Mouse (Mus musculus) lung, postnatal 0 days (tissue): ENCODE measurements around the gene Ccdc88b. TPM values are rescaled to one million over a fixed set of nuclear protein-coding genes. Genes with fewer than 3 reads are reported as not detected.

ENCODE experiments used
- ATAC-seq: fragments of 200-750 bp; cut with Nextera tagmentation; 2 replicates; pipeline ENCODE4 v1.8.0; 2017; ENCODE audit warnings: moderate library complexity
- DNase-seq: peaks from one replicate; pipeline ENCODE4 v3.0.0-alpha.2; 2016; ENCODE audit warnings: low spot score
- H3K27ac ChIP-seq: fragments of 300-500 bp; sonication (generic); 2 replicates; pipeline ENCODE4 v1.5.1; 2014; ENCODE audit warnings: antibody characterized with exemption, mild to moderate bottlenecking, low read length, mixed read lengths
- H3K27me3 ChIP-seq: fragments of 300-500 bp; sonication (generic); replicated peaks from 2 replicates; pipeline ENCODE4 v1.6.1; 2014; ENCODE audit warnings: low read length, mixed read lengths; ENCODE audit not compliant: insufficient read depth
- H3K36me3 ChIP-seq: fragments of 300-500 bp; sonication (generic); 2 replicates; pipeline ENCODE4 v1.6.1; 2014; ENCODE audit warnings: low read length, mixed read lengths; ENCODE audit not compliant: insufficient read depth
- H3K4me1 ChIP-seq: fragments of 300-500 bp; sonication (generic); 2 replicates; pipeline ENCODE4 v1.6.1; 2014; ENCODE audit warnings: antibody characterized with exemption, low read depth, low read length, mixed read lengths; ENCODE audit not compliant: insufficient read depth
- H3K4me2 ChIP-seq: fragments of 300-500 bp; sonication (generic); replicated peaks from 2 replicates; pipeline ENCODE4 v1.6.1; 2014; ENCODE audit warnings: low read depth, mild to moderate bottlenecking, low read length, moderate library complexity, mixed read lengths
- H3K4me3 ChIP-seq: fragments of 300-500 bp; sonication (generic); 2 replicates; pipeline ENCODE4 v1.5.1; 2014; ENCODE audit warnings: low read depth, low read length
- H3K9ac ChIP-seq: fragments of 300-500 bp; sonication (generic); replicated peaks from 2 replicates; pipeline ENCODE4 v1.6.1; 2014; ENCODE audit warnings: low read depth, mild to moderate bottlenecking
- H3K9me3 ChIP-seq: fragments of 300-500 bp; sonication (generic); 2 replicates; pipeline ENCODE4 v1.6.1; 2016; ENCODE audit warnings: low read length, mixed read lengths
- CTCF ChIP-seq: IDR thresholded peaks from 2 replicates; pipeline ENCODE4 v1.5.1; 2016; ENCODE audit warnings: antibody characterized with exemption, mild to moderate bottlenecking
- EP300 ChIP-seq: IDR thresholded peaks from 2 replicates; pipeline ENCODE4 v1.6.1; 2016; ENCODE audit warnings: antibody characterized with exemption, mild to moderate bottlenecking, control low read depth
- WGBS: fragments of 180-500 bp; shearing (Covaris S2); extraction: QIAGEN DNeasy Blood & Tissue Kit; methylation state at CpG from one replicate; pipeline ENCODE4 v1.1.7; 2014; 5-methylcytosine and 5-hydroxymethylcytosine counted together
- polyA plus RNA-seq: library from polyadenylated mRNA; unstranded; fragments of >200 nt; fragmentation: Nextera tagmentation; extraction: Ambion mirVana; gene quantifications from 2 replicates; pipeline ENCODE4 v1.2.1, GENCODE M21; 2015

The Ccdc88b gene
- polyA plus RNA-seq, 1 experiment from 2014 or later, result 6.3 TPM

GRCm38 (mm10) chr19:6875834-6876233 lies 17.8 kb upstream of the Ccdc88b start:
- ATAC-seq (no peak), DNase-seq (no peak)
- 87% methylated on average over 6 of the region's 6 CpGs for WGBS
- Histone ChIP-seq H3K4me3 (no peak overlapping the region), H3K27ac (no peak overlapping the region), H3K36me3 (no peaks in the 10 kb centered on the region), H3K9ac (no peak overlapping the region), H3K27me3 (no peaks in the 10 kb centered on the region), H3K9me3 (no peaks in the 10 kb centered on the region), H3K4me2 (no peak overlapping the region), H3K4me1 (no peaks in the 10 kb centered on the region)
- TF ChIP-seq CTCF, result no peak
- no peak for TF ChIP-seq EP300

- Histone ChIP-seq H3K4me2 (no peak overlapping the region), H3K36me3 (no peaks in the 10 kb centered on the region), H3K4me1 (no peaks in the 10 kb centered on the region), H3K4me3 (no peak overlapping the region), H3K9ac (no peak overlapping the region), H3K27ac (no peak overlapping the region), H3K27me3 (no peaks in the 10 kb centered on the region), H3K9me3 (no peaks in the 10 kb centered on the region)
- WGBS, result 79% methylated on average over 1 of the region's 1 CpGs
- no peak for ATAC-seq
- no peak for DNase-seq
- no peak for TF ChIP-seq CTCF
- TF ChIP-seq EP300, result no peak
Observed at GRCm38 (mm10) chr19:6874257-6874656, 16.2 kb upstream of the Ccdc88b start.

- TF ChIP-seq EP300, result no peak
- no peak for TF ChIP-seq CTCF
- 65% methylated on average over 3 of the region's 3 CpGs for WGBS
Observed at GRCm38 (mm10) chr19:6872701-6873100, 14.7 kb upstream of the Ccdc88b start.

GRCm38 (mm10) chr19:6871574-6872271 lies 13.7 kb upstream of the Ccdc88b start:
- H3K36me3 ChIP-seq, result no peaks in the 10 kb centered on the region
- H3K4me3 ChIP-seq, result no peak overlapping the region
- DNase-seq (peak; percentile 78), ATAC-seq (peak; percentile 54)
- H3K9ac ChIP-seq, result no peak overlapping the region
- no peaks in the 10 kb centered on the region for H3K27me3 ChIP-seq
- H3K4me2 ChIP-seq, result no peak overlapping the region
- TF ChIP-seq EP300, result no peak
- peak; percentile 78 for TF ChIP-seq CTCF
- WGBS, result 69% methylated on average over 5 of the region's 5 CpGs
- no peaks in the 10 kb centered on the region for H3K4me1 ChIP-seq
- H3K9me3 ChIP-seq, result no peaks in the 10 kb centered on the region
- no peak overlapping the region for H3K27ac ChIP-seq

More at GRCm38 (mm10) chr19:6872701-6873100, 14.7 kb upstream of the Ccdc88b start:
- DNase-seq, result no peak
- no peak for ATAC-seq
- Histone ChIP-seq H3K27me3 (no peaks in the 10 kb centered on the region), H3K9me3 (no peaks in the 10 kb centered on the region), H3K4me3 (no peak overlapping the region), H3K27ac (no peak overlapping the region), H3K4me2 (no peak overlapping the region), H3K9ac (no peak overlapping the region), H3K36me3 (no peaks in the 10 kb centered on the region), H3K4me1 (no peaks in the 10 kb centered on the region)

- peak overlapping the region; percentile 54 for H3K4me2 ChIP-seq
- no peaks in the 10 kb centered on the region for H3K36me3 ChIP-seq
- TF ChIP-seq CTCF (no peak), EP300 (no peak)
- no peaks in the 10 kb centered on the region for H3K27me3 ChIP-seq
- H3K4me3 ChIP-seq, result peak overlapping the region; percentile 33
- H3K9ac ChIP-seq, result 0 out of 2 replicates have a peak overlapping the region, but pooled peaks have one; percentile 26
- ATAC-seq (peak; percentile 91), DNase-seq (peak; percentile 93)
- 0% methylated on average over 5 of the region's 5 CpGs for WGBS
- peak overlapping the region; percentile 72 for H3K27ac ChIP-seq
- no peaks in the 10 kb centered on the region for H3K9me3 ChIP-seq
- H3K4me1 ChIP-seq, result no peaks in the 10 kb centered on the region
Observed at GRCm38 (mm10) chr19:6869355-6869754, 11.3 kb upstream of the Ccdc88b start.

- TF ChIP-seq EP300, result no peak
- no peak for TF ChIP-seq CTCF
- Histone ChIP-seq H3K9me3 (no peaks in the 10 kb centered on the region), H3K4me3 (no peak overlapping the region), H3K4me2 (no peak overlapping the region), H3K36me3 (no peaks in the 10 kb centered on the region), H3K9ac (no peak overlapping the region), H3K27me3 (no peaks in the 10 kb centered on the region), H3K27ac (no peak overlapping the region), H3K4me1 (no peaks in the 10 kb centered on the region)
- 91% methylated on average over 4 of the region's 4 CpGs for WGBS
- ATAC-seq (no peak), DNase-seq (no peak)
Observed at GRCm38 (mm10) chr19:6861451-6861850, 3.4 kb upstream of the Ccdc88b start.

GRCm38 (mm10) chr19:6860706-6861105 lies 2.7 kb upstream of the Ccdc88b start:
- peaks cover 3% of the 10 kb centered on the region; the same call in 1 of the 2 replicates for H3K4me1 ChIP-seq
- H3K9me3 ChIP-seq, result no peaks in the 10 kb centered on the region
- WGBS, result 64% methylated on average over 6 of the region's 6 CpGs
- TF ChIP-seq EP300 (no peak), CTCF (no peak)
- ATAC-seq (0 out of 2 replicates have a peak, but pooled peaks have one; percentile 26), DNase-seq (peak; percentile 37)
- no peak overlapping the region for H3K27ac ChIP-seq
- no peak overlapping the region for H3K4me3 ChIP-seq
- no peaks in the 10 kb centered on the region for H3K36me3 ChIP-seq
- no peak overlapping the region for H3K9ac ChIP-seq
- no peak overlapping the region for H3K4me2 ChIP-seq
- 0 out of 2 replicates have a peak, but pooled peaks cover 2% of the 10 kb centered on the region for H3K27me3 ChIP-seq
